Mouse (Mus musculus) heart, adult 2 months (tissue): ENCODE measurements at regions not wholly inside any gene's neighbourhood (a gene's known extent, or its start where the extent isn't known, plus 50 kb on each side); places are given as distances from the start of the nearest gene placed in this dataset.

Experiments used
- CTCF ChIP-seq: fragments of 200-600 bp; IDR thresholded peaks from 2 replicates; pipeline ENCODE4 v1.8.1; 2022; ENCODE audit warnings: antibody characterized with exemption, mild to moderate bottlenecking, moderate library complexity
- EP300 ChIP-seq: fragments of 200-500 bp; IDR thresholded peaks from 2 replicates; pipeline ENCODE4 v1.6.1; 2011; ENCODE audit warnings: low read depth, low read length, control low read depth; ENCODE audit not compliant: insufficient read depth

GRCm38 (mm10) chr5:132909056-132909455 lies 365.9 kb upstream of the Auts2 start:
- TF ChIP-seq CTCF = no peak
- no peak for TF ChIP-seq EP300
